ENCODE assay signal across 11 mouse cellular contexts in genomic region chr4:126332358-126332757, GRCm38 (mm10). TPM values are rescaled to one million over a fixed set of nuclear protein-coding genes. Genes with fewer than 3 reads are reported as not detected.
DNase-seq lines count a peak whose midpoint lies in the region; ATAC-seq and TF ChIP-seq lines count a peak whose summit lies in the region.
"Had no signal": no experiment of that assay in that cellular context is flagged by ENCODE, and none has a peak within 500 bp of the region (broad histone marks: within the 10 kb centered on the region; RNA-seq: fewer than 3 reads in every experiment).

No protein-coding gene starts in this region.

- TF ChIP-seq CTCF in kidney, postnatal 0 days (IDR thresholded peaks at IDR 0.05; ENCODE audit: low read depth) = peak; percentile 55; the same call in 1 of the 2 replicates

- no peaks in the 10 kb centered on the region for H3K9me3 ChIP-seq in kidney, postnatal 0 days (replicated peaks; ENCODE audit: low read length)
- H3K9me3 ChIP-seq: hindbrain, embryonic 10.5 days had no signal

- H3K9ac ChIP-seq in kidney, postnatal 0 days (ENCODE audit: low read depth, low read length) = no peak overlapping the region

- no peak overlapping the region for H3K4me3 ChIP-seq in kidney, postnatal 0 days (replicated peaks; ENCODE audit: low read depth, low read length)
- H3K4me3 ChIP-seq: hindbrain, embryonic 10.5 days had no signal

- peak; percentile 15 for DNase-seq in kidney, postnatal 0 days (ENCODE audit: low spot score)
- DNase-seq in kidney, adult 8-10 months = no peak
- DNase-seq in A20 (ENCODE audit: low read depth, low spot score) (peak; percentile 77), ES-CJ7 (ENCODE audit: low read depth, low spot score) (peak; percentile 70)
- DNase-seq in embryo, embryonic 11 days = peak; percentile 30
- no peak for DNase-seq in urinary bladder, adult 18-20 months (ENCODE audit: low spot score in 2 of 2)
- DNase-seq in urinary bladder, adult 2 months (ENCODE audit: low spot score) = no peak
- DNase-seq in right cerebral cortex, postnatal 25 days = no peak
- DNase-seq: adrenal gland, postnatal 36 days; gastrocnemius, postnatal 14 days had no signal

- no peaks in the 10 kb centered on the region for H3K36me3 ChIP-seq in kidney, postnatal 0 days (ENCODE audit: insufficient read depth, low read length)
- H3K36me3 ChIP-seq: hindbrain, embryonic 10.5 days had no signal

- no peaks in the 10 kb centered on the region for H3K27me3 ChIP-seq in kidney, postnatal 0 days (ENCODE audit: insufficient read depth, low read length)

- H3K27ac ChIP-seq in kidney, postnatal 0 days = no peak overlapping the region
- H3K27ac ChIP-seq: hindbrain, embryonic 10.5 days had no signal

- H3K4me1 ChIP-seq in kidney, postnatal 0 days (replicated peaks; ENCODE audit: insufficient read depth, low read length) = no peaks in the 10 kb centered on the region
- H3K4me1 ChIP-seq: hindbrain, embryonic 10.5 days had no signal

- 52% methylated on average over 3 of the region's 3 CpGs for WGBS in kidney, postnatal 0 days

- H3K4me2 ChIP-seq in kidney, postnatal 0 days (ENCODE audit: low read length) = no peak overlapping the region

- no peak for ATAC-seq in kidney, postnatal 0 days (replicated peaks; ENCODE audit: low FRiP score, low read depth)

RNA-seq across cellular contexts. Expression of gene Tekt2, which starts 6.9 kb away (rescaled TPM):
- 2.1 TPM in 2 replicates for polyA plus RNA-seq in kidney, postnatal 0 days (2015; fragmentation: Nextera tagmentation; extraction: Ambion mirVana)
- 25.8 and 40.1 TPM in 2 replicates for polyA plus RNA-seq in urinary bladder, adult 2 months (2012; rRNA removed)

RNA-seq across cellular contexts. Expression of gene Adprhl2, which starts 10.9 kb away (rescaled TPM):
- polyA plus RNA-seq in kidney, postnatal 0 days (2015; fragmentation: Nextera tagmentation; extraction: Ambion mirVana) = 64.5 and 65.2 TPM in 2 replicates
- 42.3 and 48.2 TPM in 2 replicates for polyA plus RNA-seq in urinary bladder, adult 2 months (2012; rRNA removed)

RNA-seq across cellular contexts. Expression of gene Col8a2, which starts 45.8 kb away (rescaled TPM):
- 7.9 and 8.1 TPM in 2 replicates for polyA plus RNA-seq in kidney, postnatal 0 days (2015; fragmentation: Nextera tagmentation; extraction: Ambion mirVana)
- polyA plus RNA-seq in urinary bladder, adult 2 months (2012; rRNA removed) = 17.6 and 22.6 TPM in 2 replicates

Comparison
In these comparisons a context has a peak if more than half of its experiments do, and no peak if none do; other contexts are left out.
1. DNase-seq: peak in kidney, postnatal 0 days (single experiment), A20 (single experiment), ES-CJ7 (single experiment) and embryo, embryonic 11 days (single experiment); none in kidney, adult 8-10 months (0 of 2), urinary bladder, adult 18-20 months (0 of 2), urinary bladder, adult 2 months (single experiment) and right cerebral cortex, postnatal 25 days (single experiment).